Mouse (Mus musculus) brain, embryonic 14.5 days (tissue): ENCODE measurements around the gene Dtx3. TPM values are rescaled to one million over a fixed set of nuclear protein-coding genes. Genes with fewer than 3 reads are reported as not detected.

Source experiments
- DNase-seq: peaks from one replicate; pipeline ENCODE4 v3.0.0-alpha.2; 2011; ENCODE audit warnings: low read depth
- CTCF ChIP-seq: fragments of 200-500 bp; IDR thresholded peaks from 2 replicates; pipeline ENCODE4 v1.5.1; 2012; ENCODE audit warnings: inconsistent platforms, mild to moderate bottlenecking, moderate library complexity, borderline replicate concordance; ENCODE audit not compliant: insufficient read depth, insufficient read length; ENCODE audit errors: extremely low read depth
- POLR2A ChIP-seq: fragments of 200-500 bp; IDR thresholded peaks from 2 replicates; pipeline ENCODE4 v1.6.1; 2012; ENCODE audit warnings: mild to moderate bottlenecking, inconsistent platforms, borderline replicate concordance; ENCODE audit not compliant: poor library complexity, insufficient read depth, insufficient read length, severe bottlenecking; ENCODE audit errors: extremely low read depth
- polyA plus RNA-seq: library from polyadenylated mRNA; depleted of rRNA; stranded (reverse); fragments of >200 nt; gene quantifications from 2 replicates; pipeline ENCODE4 v1.2.3, GENCODE M21; 2012

Gene Dtx3
- polyA plus RNA-seq, 1 experiment = 405 TPM

- TF ChIP-seq POLR2A = peak; percentile 79
- TF ChIP-seq CTCF = no peak
- DNase-seq = peak; percentile 92
Measured at GRCm38 (mm10) chr10:127188465-127189115, 6.9 kb downstream of the Dtx3 start.

GRCm38 (mm10) chr10:127188079-127188453 lies 7.5 kb downstream of the Dtx3 start:
- DNase-seq = no peak
- no peak for TF ChIP-seq CTCF
- TF ChIP-seq POLR2A = no peak

- TF ChIP-seq POLR2A (no peak), CTCF (no peak)
- peak; percentile 86 for DNase-seq
Measured at GRCm38 (mm10) chr10:127187371-127188078, 8.0 kb downstream of the Dtx3 start.

DNA sequence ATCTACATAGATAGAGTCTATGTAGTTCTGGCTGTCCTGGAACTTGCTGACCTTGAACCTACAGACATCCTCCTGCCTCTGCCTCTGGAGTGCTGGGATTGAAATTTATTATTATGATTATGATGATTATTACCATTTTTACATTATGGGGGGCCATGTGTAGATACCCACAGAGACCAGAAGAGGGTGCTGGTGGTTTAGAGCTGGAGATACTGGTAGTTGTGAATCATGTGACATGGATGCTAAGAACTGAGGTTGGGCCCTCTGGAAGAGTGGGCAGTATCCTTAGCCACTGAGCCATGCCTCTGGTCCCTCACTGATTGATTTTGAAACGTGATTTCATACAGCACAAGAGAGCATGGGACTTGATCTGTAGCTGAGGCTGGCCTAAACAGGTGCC lies 9.1 kb downstream of the Dtx3 start:
- TF ChIP-seq CTCF (no peak), POLR2A (no peak)
- DNase-seq = no peak

DNA sequence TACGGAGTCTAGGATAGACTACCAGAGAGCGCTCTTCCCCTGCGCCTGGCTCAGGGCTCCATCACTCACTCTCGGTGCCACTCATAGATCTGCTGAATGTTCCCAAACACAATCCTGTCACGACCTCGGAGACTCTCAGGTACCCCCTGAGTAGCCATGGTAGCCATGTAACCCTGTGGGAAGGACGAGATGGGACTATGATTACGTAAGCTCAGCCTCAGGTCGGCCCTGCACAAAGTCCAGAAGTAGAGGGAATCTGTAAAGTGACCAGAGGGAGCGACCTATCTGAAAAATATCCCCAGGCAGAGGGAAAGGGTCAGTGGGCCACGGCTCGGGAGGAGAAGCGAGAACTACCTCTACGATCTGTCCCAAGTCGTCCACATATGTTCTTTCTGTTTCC lies 10.0 kb downstream of the Dtx3 start:
- no peak for DNase-seq
- TF ChIP-seq CTCF (no peak), POLR2A (no peak)

GRCm38 (mm10) chr10:127185101-127185500 lies 10.4 kb downstream of the Dtx3 start:
- peak; percentile 75 for DNase-seq
- no peak for TF ChIP-seq CTCF
- no peak for TF ChIP-seq POLR2A

DNA sequence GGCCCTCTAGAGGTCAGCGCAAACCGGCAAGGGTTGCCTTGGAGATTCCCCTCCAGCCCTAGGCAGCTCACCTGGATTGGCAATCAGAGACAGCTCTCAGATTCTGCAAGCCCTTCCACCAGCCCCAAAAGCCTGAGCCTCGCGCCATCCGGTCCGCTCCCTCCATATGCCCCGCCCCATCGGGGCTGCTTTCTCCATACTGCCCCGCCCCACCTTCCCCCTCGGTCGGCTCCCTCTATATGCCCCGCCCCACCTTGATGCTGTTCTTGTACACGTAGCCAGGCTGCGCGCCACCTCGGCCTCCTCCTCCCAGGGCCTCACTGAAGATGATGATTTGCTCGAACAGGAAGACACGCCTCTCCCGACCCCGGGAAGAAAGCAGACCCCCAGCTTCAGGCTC lies 11.8 kb downstream of the Dtx3 start:
- TF ChIP-seq CTCF (0 out of 2 replicates have a peak, but pooled peaks have one; percentile 0), POLR2A (no peak)
- peak; percentile 30 for DNase-seq

DNA sequence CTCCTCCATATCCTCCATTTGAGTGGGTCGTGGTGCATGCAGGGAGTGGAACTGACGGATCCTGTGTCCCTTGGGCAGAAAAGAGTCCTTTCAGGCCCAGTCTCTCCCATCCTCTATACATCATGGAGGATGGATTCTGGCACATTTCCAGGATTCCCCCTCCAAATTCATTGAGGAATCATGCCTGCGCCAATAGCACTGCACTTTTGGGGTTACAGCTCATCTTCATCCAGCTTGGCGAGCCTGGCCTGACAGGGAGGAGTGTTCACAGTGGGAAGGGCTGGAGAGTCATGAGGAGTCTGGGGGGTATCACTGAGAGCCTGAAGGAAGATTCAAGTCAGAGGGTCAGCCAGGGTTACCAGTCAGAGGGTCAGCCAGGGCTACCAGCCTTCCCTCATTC lies 12.9 kb downstream of the Dtx3 start:
- TF ChIP-seq CTCF (no peak), POLR2A (no peak)
- no peak for DNase-seq

GRCm38 (mm10) chr10:127181566-127181965 lies 14.0 kb downstream of the Dtx3 start:
- TF ChIP-seq POLR2A = no peak
- TF ChIP-seq CTCF = no peak
- no peak for DNase-seq

DNA sequence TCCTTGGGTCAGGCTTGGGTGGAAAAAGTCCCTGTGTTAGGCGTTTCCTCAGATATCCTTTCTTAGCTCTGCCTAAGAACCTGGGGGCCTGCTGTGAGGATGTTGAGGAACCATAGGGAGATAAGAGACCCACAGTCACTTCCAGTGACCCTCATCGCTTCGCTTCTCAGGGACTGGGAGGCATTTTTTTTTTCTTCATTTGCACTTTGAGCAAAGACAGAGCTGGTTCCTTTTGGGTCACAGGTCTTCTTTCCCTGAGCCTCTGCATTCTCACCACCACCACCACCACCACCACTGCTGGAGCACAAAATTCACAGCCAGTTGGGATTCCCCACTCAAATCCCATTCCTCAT lies 14.9 kb downstream of the Dtx3 start:
- no peak for DNase-seq
- no peak for TF ChIP-seq CTCF
- no peak for TF ChIP-seq POLR2A

DNA sequence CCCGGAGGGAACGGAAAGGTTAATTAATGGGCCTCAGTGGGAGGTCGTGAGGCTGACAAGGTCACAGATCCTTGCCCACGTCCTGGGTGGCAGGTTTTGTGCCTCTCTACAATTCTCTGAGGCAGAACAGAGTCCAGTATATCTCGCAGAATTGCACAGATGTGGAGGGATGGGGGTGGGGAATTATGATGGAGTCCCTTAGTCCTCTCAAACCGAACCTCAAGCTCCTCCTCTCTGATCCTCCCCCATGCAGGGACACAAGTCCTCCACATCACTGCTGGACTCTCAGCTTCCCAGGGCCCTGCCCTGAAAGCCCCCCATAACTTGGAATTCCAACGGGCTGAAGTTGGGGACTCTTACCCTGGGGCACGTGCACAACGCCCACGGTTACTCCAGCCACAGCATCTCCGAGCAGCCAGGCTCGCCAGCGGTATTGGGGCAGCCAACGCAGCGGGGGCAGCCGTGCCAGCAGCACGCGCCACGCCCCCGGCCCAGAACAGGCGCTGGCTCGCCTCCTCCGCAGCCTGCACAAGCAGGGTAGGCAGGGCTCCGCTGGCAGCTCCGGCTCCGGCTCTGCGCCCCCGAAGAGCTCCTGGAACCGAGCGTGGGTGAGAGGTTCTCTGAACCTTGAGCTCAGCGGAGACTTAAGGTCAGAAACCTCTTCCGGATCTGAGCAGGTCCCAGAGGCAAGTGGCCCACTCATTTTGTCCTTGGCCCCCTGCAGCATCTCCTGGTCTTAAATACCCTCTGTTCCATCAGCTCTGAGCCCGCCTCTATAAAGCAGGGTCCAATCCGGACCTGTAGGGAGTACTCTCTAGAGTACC lies 15.4 kb downstream of the Dtx3 start, which contains the start of gene Slc26a10:
Gene Slc26a10 (minus strand): TSS at position 775 of the 824 bp plus-strand sequence.
- TF ChIP-seq POLR2A (no peak), CTCF (no peak)
- DNase-seq = peak; percentile 67

GRCm38 (mm10) chr10:127178286-127179027 lies 17.1 kb downstream of the Dtx3 start:
- TF ChIP-seq CTCF = no peak
- no peak for TF ChIP-seq POLR2A
- no peak for DNase-seq
